Mouse (Mus musculus) layer of hippocampus, postnatal 25 days (tissue): ENCODE data around the gene Rap2a. TPM values are rescaled to one million over a fixed set of nuclear protein-coding genes. Genes with fewer than 3 reads are reported as not detected.

Source experiments
- DNase-seq, 2 experiments: peaks; one replicate each; pipeline ENCODE4 v3.0.0; 2022; ENCODE audit warnings: mixed read lengths in 2 of 2, low spot score in 1 of 2; ENCODE audit errors: extremely low spot score in 1 of 2
- total RNA-seq, 2 experiments: library from RNA; stranded (reverse); gene quantifications; 2 replicates each; pipeline ENCODE4 v1.2.3; 2021

The Rap2a gene
- total RNA-seq, result 10 to 100 TPM; 86.8 to 92.6 TPM

GRCm38 (mm10) chr14:120477982-120478568 lies at the start of gene Rap2a:
Gene Rap2a (plus strand): TSS chr14:120478444.
- DNase-seq, result peak; percentile 90 to 99

- DNase-seq, result no peak
These were observed 49.7 kb upstream of the Rap2a start for GRCm38 (mm10) chr14:120428497-120428896.

- no peak for DNase-seq
These were observed 45.5 kb upstream of the Rap2a start for GRCm38 (mm10) chr14:120432773-120433172.

- no peak for DNase-seq
These were observed 44.3 kb upstream of the Rap2a start for GRCm38 (mm10) chr14:120433931-120434398.

- no peak for DNase-seq
These were observed 43.4 kb upstream of the Rap2a start for GRCm38 (mm10) chr14:120434831-120435230.

GRCm38 (mm10) chr14:120440716-120441115 lies 37.5 kb upstream of the Rap2a start:
- no peak for DNase-seq

GRCm38 (mm10) chr14:120441256-120441655 lies 37.0 kb upstream of the Rap2a start:
- no peak for DNase-seq

- DNase-seq, result no peak
These were observed 36.4 kb upstream of the Rap2a start for GRCm38 (mm10) chr14:120441836-120442235.

- no peak for DNase-seq
These were observed 24.0 kb upstream of the Rap2a start for GRCm38 (mm10) chr14:120454221-120454620.

GRCm38 (mm10) chr14:120463938-120464727 lies 14.1 kb upstream of the Rap2a start:
- no peak for DNase-seq

GRCm38 (mm10) chr14:120466816-120467215 lies 11.4 kb upstream of the Rap2a start:
- no peak for DNase-seq

- DNase-seq, result no peak
These were observed 9.0 kb upstream of the Rap2a start for GRCm38 (mm10) chr14:120469126-120469790.

- no peak for DNase-seq
These were observed 2.0 kb upstream of the Rap2a start for GRCm38 (mm10) chr14:120476186-120476697.

- peak; percentile 87 to 99 for DNase-seq
These were observed 809 bp upstream of the Rap2a start for GRCm38 (mm10) chr14:120477288-120477981.

GRCm38 (mm10) chr14:120478641-120479341 lies 547 bp downstream of the Rap2a start:
- DNase-seq, result peak in 1 of 2 experiments; percentile 41

GRCm38 (mm10) chr14:120480341-120480900 lies 2.2 kb downstream of the Rap2a start:
- no peak for DNase-seq

- DNase-seq, result no peak
These were observed 2.7 kb downstream of the Rap2a start for GRCm38 (mm10) chr14:120480927-120481326.

- no peak for DNase-seq
These were observed 6.3 kb downstream of the Rap2a start for GRCm38 (mm10) chr14:120484561-120484960.

GRCm38 (mm10) chr14:120496284-120496683 lies 18.0 kb downstream of the Rap2a start:
- DNase-seq, result no peak
